Mouse (Mus musculus) stomach, postnatal 0 days (tissue): Measurements from ENCODE around the gene Adam22. TPM values are rescaled to one million over a fixed set of nuclear protein-coding genes. Genes with fewer than 3 reads are reported as not detected.

Source experiments
- ATAC-seq: fragments of 200-750 bp; cut with Nextera tagmentation; 2 replicates; pipeline ENCODE4 v1.8.0; 2017; ENCODE audit not compliant: low FRiP score, low TSS enrichment
- DNase-seq: peaks from one replicate; pipeline ENCODE4 v3.0.0-alpha.2; 2016; ENCODE audit warnings: low spot score
- H3K27ac ChIP-seq: fragments of 300-500 bp; sonication (generic); replicated peaks from 2 replicates; pipeline ENCODE4 v1.5.1; 2014; ENCODE audit warnings: mild to moderate bottlenecking, control low read depth
- H3K27me3 ChIP-seq: fragments of 300-500 bp; sonication (generic); 2 replicates; pipeline ENCODE4 v1.6.1; 2014; ENCODE audit warnings: low read length; ENCODE audit not compliant: control insufficient read depth, insufficient read depth
- H3K36me3 ChIP-seq: fragments of 300-500 bp; sonication (generic); 2 replicates; pipeline ENCODE4 v1.6.1; 2014; ENCODE audit warnings: low read length, mixed read lengths; ENCODE audit not compliant: control insufficient read depth, insufficient read depth
- H3K4me1 ChIP-seq: fragments of 300-500 bp; sonication (generic); replicated peaks from 2 replicates; pipeline ENCODE4 v1.6.1; 2014; ENCODE audit warnings: antibody characterized with exemption; ENCODE audit not compliant: control insufficient read depth, insufficient read depth
- H3K4me2 ChIP-seq: fragments of 300-500 bp; sonication (generic); replicated peaks from 2 replicates; pipeline ENCODE4 v1.6.1; 2014; ENCODE audit warnings: low read depth, mild to moderate bottlenecking, control low read depth, moderate library complexity
- H3K4me3 ChIP-seq: fragments of 300-500 bp; sonication (generic); 2 replicates; pipeline ENCODE4 v1.5.1; 2014; ENCODE audit warnings: low read depth, low read length, control low read depth
- H3K9ac ChIP-seq: fragments of 300-500 bp; sonication (generic); 2 replicates; pipeline ENCODE4 v1.6.1; 2014; ENCODE audit warnings: mild to moderate bottlenecking, low read length, control low read depth, mixed read lengths
- H3K9me3 ChIP-seq: fragments of 300-500 bp; sonication (generic); 2 replicates; pipeline ENCODE4 v1.6.1; 2016; ENCODE audit warnings: low read length; ENCODE audit not compliant: control insufficient read depth
- CTCF ChIP-seq: IDR thresholded peaks from 2 replicates; pipeline ENCODE4 v1.5.1; 2016; ENCODE audit warnings: antibody characterized with exemption, low read depth, mild to moderate bottlenecking, moderate library complexity
- EP300 ChIP-seq: optimal IDR thresholded peaks from 2 replicates; pipeline ENCODE3; 2016; ENCODE audit warnings: antibody characterized with exemption
- WGBS: fragments of 180-500 bp; shearing (Covaris S2); extraction: QIAGEN DNeasy Blood & Tissue Kit; methylation state at CpG from one replicate; pipeline ENCODE4 v1.1.7; 2014; 5-methylcytosine and 5-hydroxymethylcytosine counted together
- polyA plus RNA-seq: library from polyadenylated mRNA; unstranded; fragments of >200 nt; fragmentation: Nextera tagmentation; extraction: Ambion mirVana; gene quantifications from 2 replicates; pipeline ENCODE4 v1.2.1, GENCODE M21; 2015

Gene Adam22
- polyA plus RNA-seq, 1 experiment from 2014 or later: 2.5 TPM

DNA sequence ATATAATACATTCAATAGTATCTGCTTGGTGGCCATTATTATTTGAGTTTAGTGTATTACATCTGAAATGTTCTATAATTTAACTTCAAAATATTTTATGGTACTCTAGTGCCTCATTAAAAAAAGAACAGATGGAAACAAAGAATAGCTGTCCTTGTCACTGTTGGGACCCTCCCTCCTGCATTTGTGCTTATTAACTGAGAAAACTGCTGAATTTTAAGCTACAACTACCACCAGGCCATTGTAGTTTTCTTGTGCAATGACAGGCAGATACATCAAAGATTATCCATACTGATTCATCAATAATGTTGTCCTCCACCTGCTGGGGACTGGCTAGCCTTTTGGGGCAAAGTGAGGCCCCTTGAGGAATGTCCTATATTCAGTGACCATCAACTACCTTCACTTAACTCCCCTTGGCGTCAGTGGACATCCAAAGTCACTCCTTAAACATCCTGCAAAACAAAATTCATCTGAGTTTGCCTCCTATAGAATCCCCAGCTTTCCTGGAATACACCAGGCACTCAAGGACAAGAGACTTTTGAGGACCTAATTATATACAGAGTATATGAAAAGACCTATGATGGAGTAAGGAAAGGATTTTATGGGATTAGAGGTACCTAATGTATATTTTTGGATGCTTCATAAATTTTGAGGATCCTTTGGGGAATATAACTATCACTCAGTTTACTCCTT, 26.1 kb upstream of the Adam22 start:
- ATAC-seq: no peak
- H3K4me2 ChIP-seq: no peak overlapping the region

DNA sequence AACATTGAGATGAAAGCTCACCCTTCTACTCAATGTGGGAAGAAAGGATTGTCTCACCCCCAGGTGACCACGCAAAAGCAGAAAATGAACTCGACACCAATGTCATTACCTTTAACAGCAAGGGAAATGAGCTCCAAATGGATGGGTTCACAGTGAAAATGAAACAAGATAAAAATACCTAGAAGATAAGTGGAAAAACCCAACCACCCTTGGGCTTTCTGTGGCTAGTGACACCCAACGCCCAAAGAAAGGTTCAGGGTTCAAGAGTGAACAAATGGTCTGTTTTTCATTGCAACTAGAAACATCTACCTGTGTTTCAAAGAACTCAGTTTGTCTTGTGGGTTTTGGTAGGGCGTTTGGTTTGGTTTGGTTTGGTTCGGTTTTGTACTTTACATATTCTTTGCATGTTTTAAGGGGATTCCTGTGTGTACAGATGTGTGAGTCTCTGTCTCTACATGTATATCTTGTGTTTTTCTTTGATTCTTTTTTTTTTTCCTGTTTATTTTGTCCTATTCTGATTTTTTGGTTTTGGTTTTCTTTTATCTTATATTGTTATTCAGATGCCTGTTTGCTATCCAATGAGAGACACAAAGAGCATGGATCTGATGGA, 6.4 kb upstream of the Adam22 start:
- Histone ChIP-seq H3K27me3 (no peaks in the 10 kb centered on the region), H3K4me3 (no peak overlapping the region), H3K9me3 (no peaks in the 10 kb centered on the region), H3K27ac (no peak overlapping the region), H3K4me1 (no peaks in the 10 kb centered on the region), H3K4me2 (no peak overlapping the region), H3K9ac (no peak overlapping the region), H3K36me3 (no peaks in the 10 kb centered on the region)
- WGBS: 79% methylated on average over 5 of the region's 5 CpGs
- ATAC-seq (no peak), DNase-seq (no peak)
- TF ChIP-seq EP300: no peak
- no peak for TF ChIP-seq CTCF

More for the DNA sequence above, 26.1 kb upstream of the Adam22 start:
- Histone ChIP-seq H3K4me3 (no peak overlapping the region), H3K9me3 (no peaks in the 10 kb centered on the region), H3K9ac (no peak overlapping the region), H3K27me3 (no peaks in the 10 kb centered on the region), H3K36me3 (peaks cover 5% of the 10 kb centered on the region), H3K4me1 (no peaks in the 10 kb centered on the region), H3K27ac (no peak overlapping the region)
- 78% methylated on average over 1 of the region's 1 CpGs for WGBS
- TF ChIP-seq CTCF (no peak), EP300 (no peak)
- DNase-seq: no peak

DNA sequence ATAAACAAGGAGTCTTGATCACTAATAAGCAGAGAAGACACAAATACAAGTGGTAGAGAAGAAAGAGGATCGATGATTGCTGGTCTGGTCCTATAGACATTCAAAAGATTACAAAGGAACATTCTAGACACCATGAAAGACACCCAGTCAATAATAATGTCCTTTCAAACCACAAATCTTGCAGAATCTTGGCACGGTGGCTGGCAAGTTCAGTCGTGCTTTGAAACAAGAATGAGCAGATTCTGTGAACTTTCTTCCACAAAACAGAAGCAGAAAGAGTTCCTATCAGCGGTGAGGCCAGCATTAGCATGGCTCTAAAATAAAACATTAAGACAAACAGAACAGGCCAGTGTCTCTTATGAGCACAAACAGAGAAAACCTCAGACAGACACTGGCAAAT, 5.5 kb upstream of the Adam22 start:
- no peak overlapping the region for H3K27ac ChIP-seq
- no peaks in the 10 kb centered on the region for H3K27me3 ChIP-seq
- H3K4me3 ChIP-seq: no peak overlapping the region
- H3K9ac ChIP-seq: no peak overlapping the region
- H3K4me1 ChIP-seq: no peaks in the 10 kb centered on the region
- H3K9me3 ChIP-seq: no peaks in the 10 kb centered on the region
- no peak overlapping the region for H3K4me2 ChIP-seq
- H3K36me3 ChIP-seq: no peaks in the 10 kb centered on the region
- WGBS: 53% methylated on average over 4 of the region's 4 CpGs
- no peak for ATAC-seq
- DNase-seq: no peak
- no peak for TF ChIP-seq CTCF
- TF ChIP-seq EP300: no peak

DNA sequence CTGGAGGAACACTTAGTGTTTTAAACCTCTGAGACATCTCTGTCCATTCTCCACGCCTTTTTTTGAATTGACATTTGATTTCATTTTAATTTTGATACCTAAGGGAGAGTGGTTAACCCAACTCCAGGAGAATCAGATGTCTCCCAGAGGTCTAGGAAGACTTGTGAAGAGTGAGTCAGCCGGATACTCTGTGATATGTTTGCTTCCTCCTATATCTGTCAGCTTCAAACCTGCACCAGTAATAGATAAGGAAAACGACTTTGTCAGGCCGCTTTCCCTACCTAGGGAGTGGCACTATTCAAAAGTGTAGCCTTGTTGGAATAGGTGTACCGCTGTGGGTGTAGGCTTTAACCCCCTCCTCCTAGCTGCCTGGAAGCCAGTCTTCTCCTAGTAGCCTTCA, 821 bp upstream of the Adam22 start:
- H3K4me2 ChIP-seq: no peak overlapping the region

GRCm38 (mm10) chr5:8368328-8368692, 350 bp upstream of the Adam22 start:
- no peak for DNase-seq
- WGBS: 34% methylated on average over 7 of the region's 7 CpGs
- Histone ChIP-seq H3K27ac (no peak overlapping the region), H3K4me2 (peak overlapping the region; percentile 93), H3K4me3 (peak overlapping the region; percentile 60), H3K27me3 (no peaks in the 10 kb centered on the region), H3K9me3 (no peaks in the 10 kb centered on the region), H3K4me1 (no peaks in the 10 kb centered on the region), H3K9ac (no peak overlapping the region), H3K36me3 (no peaks in the 10 kb centered on the region)
- TF ChIP-seq EP300 (no peak), CTCF (no peak)
- no peak for ATAC-seq

More for the DNA sequence above, 821 bp upstream of the Adam22 start:
- Histone ChIP-seq H3K9ac (no peak overlapping the region), H3K27ac (no peak overlapping the region), H3K27me3 (no peaks in the 10 kb centered on the region), H3K4me3 (no peak overlapping the region), H3K36me3 (no peaks in the 10 kb centered on the region), H3K9me3 (no peaks in the 10 kb centered on the region), H3K4me1 (no peaks in the 10 kb centered on the region)
- TF ChIP-seq EP300: no peak
- no peak for TF ChIP-seq CTCF
- WGBS: 60% methylated on average over 5 of the region's 5 CpGs
- ATAC-seq: no peak
- DNase-seq: no peak
